Mouse (Mus musculus): ENCODE measurements at regions not wholly inside any gene's neighbourhood (a gene's known extent, or its start where the extent isn't known, plus 50 kb on each side); places are given as distances from the start of the nearest gene placed in this dataset.
A peak's percentile ranks its signal among the peaks of the same experiment; 100 is the strongest.

GRCm38 (mm10) chr11:117538732-117539131 lies 54.6 kb downstream of the Gm11733 start:
- DNase-seq (ENCODE audit: low spot score) = no peak

- no peak for DNase-seq (ENCODE audit: low spot score)
These were observed 56.4 kb downstream of the Gm11733 start for GRCm38 (mm10) chr11:117540609-117541008.

GRCm38 (mm10) chr11:117541205-117541884 lies 57.2 kb downstream of the Gm11733 start:
- DNase-seq (ENCODE audit: low spot score) = no peak

- DNase-seq (ENCODE audit: low spot score) = no peak
These were observed 59.0 kb downstream of the Gm11733 start for GRCm38 (mm10) chr11:117543191-117543590.

GRCm38 (mm10) chr11:117544507-117544906 lies 60.3 kb downstream of the Gm11733 start:
- no peak for DNase-seq (ENCODE audit: low spot score)

- DNase-seq (ENCODE audit: low spot score) = no peak
These were observed 60.8 kb downstream of the Gm11733 start for GRCm38 (mm10) chr11:117544926-117545325.

GRCm38 (mm10) chr11:117551926-117552325 lies 67.8 kb downstream of the Gm11733 start:
- DNase-seq (ENCODE audit: low spot score) = no peak

- DNase-seq (ENCODE audit: low spot score) = no peak
These were observed 68.3 kb downstream of the Gm11733 start for GRCm38 (mm10) chr11:117552430-117552969.

- DNase-seq (ENCODE audit: low spot score) = no peak
These were observed 69.9 kb downstream of the Gm11733 start for GRCm38 (mm10) chr11:117554111-117554510.

- peak; percentile 40 for DNase-seq (ENCODE audit: low spot score)
These were observed 73.6 kb downstream of the Gm11733 start for GRCm38 (mm10) chr11:117557474-117558381.

- no peak for DNase-seq (ENCODE audit: low spot score)
These were observed 75.7 kb downstream of the Gm11733 start for GRCm38 (mm10) chr11:117559839-117560238.

- DNase-seq (ENCODE audit: low spot score) = no peak
These were observed 83.9 kb downstream of the Gm11733 start for GRCm38 (mm10) chr11:117567961-117568605.

GRCm38 (mm10) chr11:117568606-117568991 lies 84.4 kb downstream of the Gm11733 start:
- no peak for DNase-seq (ENCODE audit: low spot score)

GRCm38 (mm10) chr11:117569566-117570101 lies 84.5 kb upstream of the Tnrc6c start:
- no peak for DNase-seq (ENCODE audit: low spot score)

- no peak for DNase-seq (ENCODE audit: low spot score)
These were observed 82.2 kb upstream of the Tnrc6c start for GRCm38 (mm10) chr11:117571858-117572257.

- no peak for DNase-seq (ENCODE audit: low spot score)
These were observed 79.4 kb upstream of the Tnrc6c start for GRCm38 (mm10) chr11:117574721-117575120.

GRCm38 (mm10) chr11:117579121-117579520 lies 75.0 kb upstream of the Tnrc6c start:
- no peak for DNase-seq (ENCODE audit: low spot score)

- no peak for DNase-seq (ENCODE audit: low spot score)
These were observed 74.4 kb upstream of the Tnrc6c start for GRCm38 (mm10) chr11:117579720-117580119.

GRCm38 (mm10) chr11:117583478-117583877 lies 70.6 kb upstream of the Tnrc6c start:
- no peak for DNase-seq (ENCODE audit: low spot score)

- DNase-seq (ENCODE audit: low spot score) = no peak
These were observed 68.5 kb upstream of the Tnrc6c start for GRCm38 (mm10) chr11:117585556-117585955.

GRCm38 (mm10) chr11:117586063-117586462 lies 68.0 kb upstream of the Tnrc6c start:
- no peak for DNase-seq (ENCODE audit: low spot score)

GRCm38 (mm10) chr11:117586857-117587425 lies 67.1 kb upstream of the Tnrc6c start:
- no peak for DNase-seq (ENCODE audit: low spot score)
